Mouse (Mus musculus) lung, postnatal 36 days (tissue): ENCODE results near the gene 1700019D03Rik.

ENCODE experiments used
- DNase-seq: peaks from one replicate; pipeline ENCODE4 v3.0.0; 2022; ENCODE audit warnings: mixed read lengths

The 1700019D03Rik gene

DNA sequence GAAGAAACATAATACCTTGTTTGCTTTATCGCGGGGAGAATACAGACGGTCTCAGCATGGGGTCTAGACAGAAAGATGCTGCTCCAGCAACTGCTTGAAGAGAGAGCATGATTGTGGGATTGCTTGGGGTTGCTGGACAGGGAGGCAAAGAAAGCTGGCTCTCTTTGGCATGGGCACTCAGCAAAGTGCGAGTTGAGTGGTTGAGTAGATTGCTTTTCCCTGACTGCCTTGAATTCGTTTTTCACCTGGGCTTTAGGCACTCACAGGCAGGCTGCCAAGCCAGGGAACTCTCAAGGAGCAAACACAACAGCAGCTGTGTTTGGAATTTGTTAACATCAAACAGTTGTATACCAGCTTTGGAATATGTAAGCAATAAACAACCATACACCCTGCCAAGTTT is at the start of gene 1700019D03Rik:
Gene 1700019D03Rik (minus strand): TSS at position 101 of the 400 bp plus-strand sequence.
- DNase-seq = peak; percentile 0

DNA sequence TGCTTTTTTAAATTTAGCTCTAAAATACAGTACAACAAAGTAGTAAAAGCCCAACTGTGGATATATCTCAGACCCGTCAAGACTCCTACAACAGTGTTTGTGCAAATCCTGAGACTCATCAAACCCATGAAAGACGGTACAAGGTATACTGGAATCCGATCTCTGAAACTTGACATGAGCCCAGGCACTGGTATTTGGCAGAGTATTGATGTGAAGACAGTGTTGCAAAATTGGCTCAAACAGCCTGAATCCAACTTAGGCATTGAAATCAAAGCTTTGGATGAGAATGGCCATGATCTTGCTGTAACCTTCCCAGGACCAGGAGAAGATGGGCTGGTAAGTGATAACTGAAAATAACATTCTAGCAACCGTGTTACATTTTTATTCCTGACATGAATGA is 43.9 kb upstream of the 1700019D03Rik start:
- DNase-seq = no peak

DNA sequence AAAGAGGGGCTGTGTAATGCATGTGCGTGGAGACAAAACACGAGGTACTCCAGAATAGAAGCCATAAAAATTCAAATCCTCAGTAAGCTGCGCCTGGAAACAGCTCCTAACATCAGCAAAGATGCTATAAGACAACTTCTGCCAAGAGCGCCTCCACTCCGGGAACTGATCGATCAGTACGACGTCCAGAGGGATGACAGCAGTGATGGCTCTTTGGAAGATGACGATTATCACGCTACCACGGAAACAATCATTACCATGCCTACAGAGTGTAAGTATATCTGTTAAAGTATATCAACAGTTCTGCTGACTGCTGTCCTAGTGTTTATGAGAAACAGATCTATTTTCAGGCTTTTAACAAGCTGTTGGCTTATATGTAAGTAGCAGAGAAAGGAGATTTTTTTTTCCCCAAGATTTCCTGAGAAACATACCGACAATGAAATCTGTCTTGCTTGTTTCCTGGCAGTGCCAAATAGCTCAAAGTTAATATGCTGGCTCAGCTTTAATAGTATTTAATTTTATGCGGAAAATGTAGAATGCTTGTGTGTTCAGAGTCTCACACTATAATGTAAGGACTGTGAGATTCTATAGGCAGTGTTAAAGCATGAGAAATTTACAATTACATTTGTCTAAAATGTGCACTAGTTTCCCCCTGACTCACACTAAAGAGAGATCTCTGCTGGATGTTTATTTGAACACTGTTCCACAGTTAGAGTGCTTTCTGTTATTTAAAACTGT is 42.1 kb upstream of the 1700019D03Rik start:
- no peak for DNase-seq

DNA sequence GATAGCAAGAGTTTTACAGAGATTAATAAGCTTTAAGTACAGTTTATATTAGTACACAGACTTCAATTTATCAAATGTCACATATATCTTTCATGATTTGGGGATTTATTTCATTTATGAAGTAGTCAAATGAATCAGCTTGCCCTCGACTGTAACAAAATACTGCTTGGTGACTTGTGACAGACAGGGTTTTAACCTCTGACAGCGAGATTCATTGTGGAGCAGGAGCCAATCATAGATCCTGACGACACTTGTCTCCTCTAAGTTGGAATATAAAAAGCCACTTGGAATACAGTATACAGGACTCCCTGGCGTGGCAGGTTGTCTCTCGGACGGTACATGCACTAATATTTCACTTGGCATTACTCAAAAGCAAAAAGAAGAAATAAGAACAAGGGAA is 41.4 kb upstream of the 1700019D03Rik start, which contains the start of gene Mstn:
Gene Mstn (plus strand): TSS at position 301 of the 400 bp plus-strand sequence.
- DNase-seq = no peak

DNA sequence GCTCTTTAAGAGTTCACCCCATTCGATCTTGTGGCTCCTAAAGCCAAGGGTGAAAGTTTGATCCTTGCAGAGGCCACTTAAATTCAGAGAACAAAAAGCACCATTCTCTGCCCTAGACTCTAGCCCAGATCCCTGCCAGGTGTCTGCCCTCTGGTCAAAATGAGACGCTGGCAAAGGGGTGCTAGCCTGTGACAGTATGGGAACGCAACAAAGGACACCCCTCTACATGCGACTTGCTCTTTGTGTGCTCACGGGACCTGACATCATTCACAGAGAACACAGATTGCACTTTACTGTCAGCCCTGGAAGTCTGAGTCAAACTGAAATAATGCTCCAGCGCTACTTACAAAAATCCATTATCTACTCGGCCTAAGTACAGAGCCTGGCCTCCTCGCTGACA is 40.5 kb upstream of the 1700019D03Rik start:
- no peak for DNase-seq

DNA sequence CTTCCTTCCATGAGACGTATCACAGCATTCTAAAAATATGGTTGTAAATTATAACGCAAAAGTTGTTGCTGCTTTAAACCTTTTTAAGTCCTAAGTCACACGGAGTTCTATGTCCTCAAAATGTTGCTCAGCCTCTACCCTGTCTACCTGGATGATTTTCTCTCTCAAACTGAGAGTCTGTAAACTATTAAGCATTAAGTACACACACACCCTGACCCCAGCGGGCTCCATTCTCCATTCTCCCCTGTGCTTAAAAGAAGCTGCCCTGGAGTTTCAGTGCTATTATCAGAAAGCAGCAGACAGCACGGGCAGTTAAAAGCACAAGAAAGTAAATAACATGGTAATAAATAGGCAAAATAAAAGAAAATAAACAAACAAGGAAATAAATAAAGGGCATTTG is 39.1 kb upstream of the 1700019D03Rik start:
- DNase-seq = no peak

DNA sequence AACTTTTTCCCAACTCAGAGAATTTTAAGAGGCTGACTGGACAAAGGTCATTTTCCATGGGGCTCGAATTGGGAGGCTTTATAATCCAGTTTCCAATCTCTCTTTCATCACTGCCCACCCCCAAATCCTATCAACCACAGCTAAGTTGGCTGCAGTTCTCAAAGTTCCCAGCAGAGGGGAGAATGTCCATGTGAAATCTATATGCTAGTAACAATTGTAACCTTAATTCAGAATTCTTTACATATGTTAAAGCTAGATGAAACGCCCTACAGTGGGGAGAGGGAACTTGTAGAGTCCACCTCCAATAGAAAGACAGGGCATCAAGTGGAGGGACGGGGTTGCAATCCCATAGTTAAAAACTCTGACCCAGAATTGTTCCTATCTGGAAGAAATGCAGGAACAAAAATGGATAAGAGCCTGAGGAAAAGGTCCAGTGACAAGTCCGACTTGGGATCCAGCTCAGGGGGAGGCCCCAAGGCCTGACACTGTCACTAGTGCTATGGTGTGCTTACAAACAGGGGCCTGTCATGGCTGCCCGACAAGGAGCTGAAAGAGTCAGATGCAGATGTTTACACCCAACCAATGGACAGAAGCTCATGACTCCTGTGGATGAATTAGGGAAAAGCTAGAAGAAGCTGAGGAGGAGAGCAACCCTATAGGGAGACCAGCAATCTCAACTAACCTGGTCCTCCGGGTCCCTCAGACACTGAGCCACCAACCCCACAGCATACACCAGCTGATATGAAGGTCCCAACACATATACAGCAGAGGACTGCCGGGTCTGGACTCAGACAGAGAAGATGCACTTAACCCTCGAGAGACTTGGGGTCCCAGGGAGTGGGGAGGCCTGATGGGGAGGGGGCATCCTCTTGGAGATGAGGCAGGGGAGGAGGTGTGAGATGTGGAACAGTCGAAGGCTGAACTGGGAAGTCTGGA is 33.4 kb upstream of the 1700019D03Rik start:
- DNase-seq = peak; percentile 78

DNA sequence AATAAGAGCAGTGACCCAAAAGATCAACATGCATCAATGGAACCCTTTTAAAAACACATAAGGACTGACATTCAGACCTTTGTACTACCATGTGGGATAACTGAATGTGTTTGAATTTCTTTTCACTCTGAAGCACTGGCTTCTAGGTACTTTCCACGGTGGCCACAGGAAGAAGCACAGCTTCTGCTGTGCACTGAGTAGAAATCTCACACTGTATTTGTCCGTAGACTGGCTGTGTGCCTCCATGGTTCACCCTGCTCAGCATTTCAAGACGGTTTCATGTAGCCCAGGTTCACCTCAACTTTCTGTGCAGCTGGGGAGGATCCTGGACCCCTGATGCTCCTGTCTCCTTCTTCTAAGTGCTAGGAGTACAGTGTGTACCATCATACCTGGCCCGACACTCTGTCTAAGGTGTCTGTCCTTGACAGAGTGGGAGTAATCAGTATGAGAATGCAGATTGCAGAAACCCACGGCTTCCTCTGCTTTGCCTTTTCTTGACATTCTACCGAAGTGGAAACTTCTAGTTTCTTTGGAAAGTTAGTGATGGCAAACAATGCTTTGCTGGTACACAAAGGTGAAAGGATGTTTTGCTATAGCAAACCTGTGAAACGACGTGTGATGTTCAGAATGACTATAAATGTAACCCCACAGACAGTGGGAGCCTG is 29.9 kb upstream of the 1700019D03Rik start:
- DNase-seq = no peak

DNA sequence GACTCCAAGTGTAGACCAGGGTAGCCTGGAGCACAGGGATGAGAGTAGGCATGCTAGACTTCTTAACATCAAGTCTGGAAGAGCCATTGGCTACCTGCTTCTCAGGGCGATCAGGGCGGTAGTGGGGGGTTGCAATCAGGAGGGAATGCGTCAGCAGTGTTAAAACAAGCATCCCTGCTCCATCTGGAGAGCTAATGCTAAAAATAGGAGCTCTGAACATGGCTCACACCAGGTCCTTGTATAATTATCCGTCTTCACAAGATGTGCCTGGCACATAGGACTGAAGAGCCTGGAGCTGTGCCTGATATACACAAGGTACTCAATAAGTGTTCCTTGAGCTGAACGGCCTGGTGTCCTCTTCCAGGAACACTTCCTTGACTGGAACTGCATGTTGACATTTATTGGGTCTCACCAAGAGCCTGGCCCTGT is 17.5 kb upstream of the 1700019D03Rik start:
- DNase-seq = no peak

DNA sequence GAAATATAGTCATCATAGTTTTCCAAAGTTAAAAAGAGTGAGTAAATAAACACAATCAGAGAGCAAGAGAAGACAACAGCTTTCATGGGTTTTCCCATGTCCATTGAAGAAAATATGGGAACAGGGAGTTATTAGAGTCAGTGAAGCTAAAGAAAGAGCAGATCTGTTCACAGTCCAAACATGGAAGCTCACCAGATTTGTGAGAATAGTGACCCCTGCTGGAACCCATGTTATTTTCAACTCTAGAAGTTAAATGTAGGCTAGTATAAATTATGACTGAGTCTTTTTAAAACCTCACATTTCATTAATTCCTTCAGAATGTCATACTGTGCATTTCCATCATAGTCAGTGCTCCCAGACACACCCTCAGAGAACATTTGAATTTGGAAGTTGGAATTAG is 12.6 kb upstream of the 1700019D03Rik start:
- DNase-seq = peak; percentile 30

DNA sequence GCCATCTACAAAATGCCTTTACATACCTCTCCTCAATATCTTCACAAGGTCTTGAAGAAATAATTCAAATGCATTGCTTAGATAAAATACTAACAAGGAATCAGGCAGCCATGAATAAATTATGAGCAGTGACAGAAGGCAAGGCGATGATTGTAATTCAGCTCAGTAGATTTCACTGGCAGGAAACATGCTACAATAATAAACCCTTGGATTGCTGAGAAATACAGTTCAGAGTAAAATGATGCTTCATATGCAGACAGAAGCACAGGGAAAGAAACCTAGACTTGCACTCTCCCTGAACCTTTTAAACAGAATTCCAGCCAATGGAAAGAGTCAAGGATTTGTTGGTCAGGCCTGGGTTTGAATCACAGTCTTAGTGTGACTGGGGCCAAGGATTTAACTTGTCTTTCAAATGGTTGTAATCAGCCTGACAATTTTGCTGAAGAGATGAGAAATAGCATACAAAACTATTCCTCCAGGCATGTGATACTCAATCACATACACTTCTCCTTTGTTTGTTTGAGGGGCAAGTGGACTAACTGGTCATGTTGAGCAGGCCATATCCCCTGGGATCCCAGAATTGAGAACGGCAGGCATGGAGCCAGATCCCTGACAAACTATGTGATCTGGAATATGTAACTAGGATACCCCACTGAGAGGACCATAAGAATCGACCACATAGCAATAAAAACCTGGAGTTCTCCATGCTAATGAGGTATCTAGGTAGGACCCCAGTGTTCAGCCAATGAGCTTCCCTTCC is 1.1 kb downstream of the 1700019D03Rik start:
- DNase-seq = no peak

DNA sequence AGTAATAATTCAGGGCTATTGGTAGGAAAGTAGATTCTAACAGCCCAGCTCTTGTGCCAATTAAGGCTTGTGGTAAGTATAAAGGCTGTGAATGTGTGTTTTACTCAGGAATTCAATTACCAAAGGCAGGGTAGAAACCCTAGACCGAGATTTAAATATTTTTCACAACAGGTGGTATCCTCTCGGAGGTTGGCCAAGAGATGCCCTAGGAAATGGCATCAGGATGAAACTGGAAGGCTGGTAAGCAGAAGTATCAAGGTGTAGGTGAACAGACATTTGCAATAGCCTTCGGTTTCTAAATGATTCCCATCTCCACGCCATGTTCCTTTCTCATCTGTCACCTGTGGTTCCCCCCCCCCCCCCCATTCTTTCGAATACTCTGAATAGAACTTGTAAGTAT is 4.4 kb downstream of the 1700019D03Rik start:
- DNase-seq = no peak

DNA sequence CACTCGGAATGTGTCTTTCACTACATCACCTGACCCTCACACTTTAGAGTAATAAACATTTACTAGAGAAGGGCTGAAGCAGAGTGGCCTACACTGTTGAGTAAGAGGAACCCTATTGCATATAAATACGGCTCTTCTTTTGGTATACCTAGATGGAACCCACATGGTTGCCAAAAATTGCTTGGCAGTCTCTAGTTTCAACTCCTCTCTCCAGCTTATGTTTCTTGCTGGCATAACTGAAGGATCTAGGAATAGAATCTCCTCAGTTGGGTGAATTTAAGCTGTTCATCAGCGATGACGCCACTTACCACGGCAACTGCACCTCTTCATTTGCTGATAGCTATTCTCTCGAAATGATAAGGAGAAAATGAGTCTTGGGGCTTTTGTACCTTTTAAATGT is 5.3 kb downstream of the 1700019D03Rik start:
- DNase-seq = no peak

DNA sequence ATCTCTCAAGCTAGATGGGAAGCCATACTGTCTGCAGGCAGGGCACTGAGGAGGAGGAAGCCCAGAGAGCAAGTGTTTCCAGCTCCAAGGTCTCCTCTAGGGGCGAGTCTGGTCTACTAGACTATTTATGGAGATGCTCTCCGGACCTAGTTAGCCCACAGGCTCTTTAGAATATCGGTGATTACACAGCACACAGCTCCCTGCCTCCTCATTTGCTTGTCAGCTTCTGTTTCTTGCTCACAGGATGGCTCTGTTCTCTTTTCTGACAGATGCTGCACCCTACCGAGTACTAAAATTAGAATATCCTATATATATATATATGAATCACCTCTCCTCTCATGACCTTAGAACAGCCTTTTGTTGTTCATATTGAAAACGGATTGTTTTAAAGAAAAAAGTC is 33.3 kb downstream of the 1700019D03Rik start:
- DNase-seq = no peak

DNA sequence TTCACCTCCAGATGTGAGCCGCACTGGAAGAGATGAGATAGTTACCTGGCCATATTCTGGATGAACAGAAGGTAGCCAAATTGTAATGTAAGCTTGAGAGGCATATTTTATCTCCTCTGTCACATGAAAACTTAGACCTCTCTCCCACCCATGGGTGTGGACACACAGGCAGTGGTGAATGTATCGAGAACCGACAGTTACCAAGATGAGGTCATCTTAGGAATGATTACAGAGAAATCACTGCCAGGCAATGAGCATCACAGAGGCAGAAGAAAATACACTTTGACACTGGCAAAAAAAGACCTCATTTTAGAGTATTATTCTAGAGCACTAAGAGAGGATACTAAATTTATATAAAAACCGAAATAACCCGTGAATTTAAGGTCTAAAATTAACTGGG is 46.8 kb downstream of the 1700019D03Rik start:
- DNase-seq = no peak

DNA sequence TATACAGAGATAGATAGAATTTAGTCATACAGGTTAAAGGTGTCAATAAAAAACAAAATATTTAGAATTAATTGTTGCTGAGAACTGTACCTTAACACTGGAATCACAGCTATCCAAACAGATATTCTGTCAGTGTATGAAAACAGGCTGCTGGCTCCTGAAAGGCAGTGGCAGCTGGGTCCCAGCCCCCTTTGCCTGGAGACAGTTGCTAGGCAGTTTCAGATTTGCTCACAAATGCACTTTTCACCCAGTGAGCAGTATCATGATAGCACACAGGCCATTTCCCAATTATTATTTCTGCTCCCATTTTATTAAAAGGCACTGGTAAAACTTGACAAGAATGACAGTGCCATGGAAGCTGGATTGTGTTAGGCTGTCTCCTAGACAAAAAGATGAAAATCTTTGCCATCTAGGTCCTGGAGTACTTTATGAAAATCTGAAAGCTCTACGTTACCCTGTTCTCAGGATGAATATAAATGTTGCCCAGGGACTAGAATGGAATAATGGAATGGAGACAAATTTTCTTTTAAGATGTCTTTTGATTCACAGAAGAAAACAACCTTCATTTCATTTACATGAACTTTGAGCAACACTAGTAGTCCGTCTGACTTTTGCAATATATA is 48.0 kb downstream of the 1700019D03Rik start:
- no peak for DNase-seq

DNA sequence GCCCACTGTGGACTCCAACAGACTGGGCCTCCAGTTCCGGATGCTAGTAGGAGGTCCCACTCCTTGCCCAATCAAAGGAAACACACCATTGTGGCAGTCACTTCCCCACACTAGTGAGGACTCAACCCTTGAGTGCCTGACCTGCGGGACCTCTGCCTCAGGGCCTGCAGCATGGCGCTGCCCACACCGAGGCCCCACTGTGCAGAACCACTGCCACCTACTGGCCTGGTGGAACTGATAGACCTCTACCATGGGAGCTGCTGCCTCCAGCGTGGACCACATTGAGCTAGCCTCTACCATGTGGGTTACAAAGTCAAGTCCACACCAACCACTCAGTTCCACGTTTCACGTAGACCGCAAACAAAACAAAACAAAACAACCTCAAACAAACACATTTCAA is 55.4 kb downstream of the 1700019D03Rik start:
- DNase-seq = no peak

DNA sequence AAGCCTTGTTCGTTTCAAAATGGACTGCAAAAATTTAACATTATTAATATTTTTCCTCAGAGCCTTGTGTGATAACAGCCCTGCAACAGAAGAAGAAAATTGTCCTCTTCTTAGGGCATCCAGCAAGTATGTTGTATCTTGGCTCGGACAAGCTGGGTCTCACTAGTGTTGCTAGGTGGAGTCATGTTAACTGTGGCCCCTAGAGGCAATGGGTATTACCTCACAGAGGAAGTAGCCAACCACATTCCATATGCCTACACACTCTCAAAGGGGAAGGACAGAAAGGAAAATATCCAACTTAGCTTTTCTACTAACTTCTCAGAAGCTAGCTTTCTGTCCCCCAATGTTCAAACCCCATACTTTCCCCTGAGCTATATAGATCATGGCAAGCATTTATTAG is 56.9 kb downstream of the 1700019D03Rik start:
- no peak for DNase-seq

DNA sequence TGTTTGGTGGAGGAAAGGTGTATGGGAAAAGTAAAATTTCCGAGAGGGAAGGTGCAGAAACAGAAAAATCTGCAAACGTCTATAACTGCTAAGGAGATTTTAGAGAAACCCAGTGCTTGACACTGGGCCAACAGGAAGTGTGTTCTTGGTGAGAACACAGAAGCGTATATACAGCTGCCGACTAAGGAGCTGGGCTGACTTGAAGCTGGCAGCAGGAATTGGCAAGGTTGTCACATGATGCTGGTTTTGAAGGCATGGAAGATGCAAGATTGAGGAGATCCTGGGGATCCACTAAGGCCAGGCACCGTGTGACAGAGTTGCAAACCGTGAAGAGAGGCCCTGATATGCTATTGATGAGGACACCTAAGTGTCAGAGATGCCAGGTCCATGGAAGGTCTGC is 59.8 kb downstream of the 1700019D03Rik start:
- DNase-seq = no peak

DNA sequence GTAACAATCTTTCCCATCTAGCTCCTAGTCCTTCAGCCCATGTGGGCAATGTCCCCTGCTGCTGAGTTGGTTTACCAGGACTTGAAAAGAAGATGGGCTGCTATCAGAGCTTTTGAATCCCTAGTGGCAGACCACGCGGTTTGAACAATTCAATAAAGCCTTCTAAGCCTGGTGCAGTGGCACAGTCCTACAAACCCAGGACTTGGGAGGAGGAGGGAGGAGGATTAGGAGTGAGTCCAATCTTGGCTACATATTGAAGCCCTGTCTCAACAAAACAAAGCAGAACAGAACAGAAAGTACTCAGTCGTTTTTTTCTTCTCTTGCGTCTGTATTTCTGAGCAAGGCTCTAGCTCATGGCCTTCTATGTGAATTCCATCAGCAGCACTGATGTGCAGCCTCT is 63.2 kb downstream of the 1700019D03Rik start:
- no peak for DNase-seq

DNA sequence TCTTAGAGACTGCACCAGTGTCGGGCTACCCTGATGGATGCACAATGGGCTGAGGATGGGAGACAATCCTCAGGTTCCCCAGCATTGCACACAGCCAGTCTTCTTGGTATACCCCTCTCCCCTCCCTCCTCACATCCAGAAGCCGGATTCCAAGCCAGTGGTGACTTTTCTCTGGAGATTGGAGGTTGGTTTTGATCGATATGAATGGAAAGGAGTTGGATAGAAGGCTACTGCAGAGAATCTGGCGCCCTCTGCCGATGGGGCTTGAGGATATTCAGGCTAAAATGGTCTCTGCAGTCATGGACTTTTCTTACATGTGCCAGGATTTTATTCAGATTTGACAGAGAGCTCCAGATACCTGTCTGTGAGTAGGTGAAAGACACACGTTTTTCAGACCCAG is 64.9 kb downstream of the 1700019D03Rik start:
- peak; percentile 71 for DNase-seq

DNA sequence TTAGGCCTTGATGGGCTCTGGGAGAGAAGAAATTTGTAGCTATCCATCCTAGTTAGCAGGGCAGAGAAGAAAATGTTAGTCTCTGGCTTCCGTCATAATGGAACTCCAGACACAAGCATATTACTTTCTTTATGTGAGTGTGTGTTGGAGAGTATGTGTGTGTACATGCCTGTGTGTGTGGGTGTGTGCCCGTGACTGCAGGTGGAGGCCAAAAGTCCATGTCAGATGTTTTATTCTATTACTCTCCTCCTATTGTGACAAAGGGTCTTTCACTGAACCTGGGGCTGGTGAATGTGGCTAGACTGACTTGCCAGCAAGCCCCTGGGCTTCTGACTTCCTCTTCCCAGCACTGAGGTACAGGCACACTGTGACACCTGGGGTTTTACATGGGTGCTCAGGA is 65.5 kb downstream of the 1700019D03Rik start:
- no peak for DNase-seq
